Mouse (Mus musculus) kidney, adult 9 months (tissue): ENCODE data around the gene Slc16a11.

Experiments
- DNase-seq: peaks from one replicate; pipeline ENCODE4 v3.0.0; 2022

Slc16a11 gene

GRCm38 (mm10) chr11:70227661-70228245 lies 15.2 kb downstream of the Slc16a11 start:
- DNase-seq: peak; percentile 27

- DNase-seq: peak; percentile 87
Measured at GRCm38 (mm10) chr11:70228828-70229227, 16.3 kb downstream of the Slc16a11 start.

- DNase-seq: no peak
Measured at GRCm38 (mm10) chr11:70229260-70230010, 16.9 kb downstream of the Slc16a11 start, which contains the start of gene Bcl6b. Gene Bcl6b, minus strand, starts transcription at chr11:70229798.

GRCm38 (mm10) chr11:70230239-70230727 lies 17.7 kb downstream of the Slc16a11 start:
- DNase-seq: peak; percentile 81

GRCm38 (mm10) chr11:70232546-70232945 lies 20.0 kb downstream of the Slc16a11 start:
- peak; percentile 51 for DNase-seq

GRCm38 (mm10) chr11:70233016-70233415 lies 20.5 kb downstream of the Slc16a11 start:
- peak; percentile 17 for DNase-seq

GRCm38 (mm10) chr11:70234037-70234436 lies 21.5 kb downstream of the Slc16a11 start:
- DNase-seq: peak; percentile 21

- no peak for DNase-seq
Measured at GRCm38 (mm10) chr11:70234497-70234896, 21.9 kb downstream of the Slc16a11 start.

GRCm38 (mm10) chr11:70235254-70235900 lies 22.8 kb downstream of the Slc16a11 start:
- peak; percentile 77 for DNase-seq

- peak; percentile 22 for DNase-seq
Measured at GRCm38 (mm10) chr11:70236717-70237116, 24.2 kb downstream of the Slc16a11 start.

- peak; percentile 98 for DNase-seq
Measured at GRCm38 (mm10) chr11:70237457-70238167, 25.1 kb downstream of the Slc16a11 start, which contains the start of gene 0610010K14Rik. Gene 0610010K14Rik, minus strand, starts transcription at chr11:70237914.

- peak; percentile 57 for DNase-seq
Measured at GRCm38 (mm10) chr11:70238591-70239440, 26.3 kb downstream of the Slc16a11 start.

GRCm38 (mm10) chr11:70239541-70240279 lies 27.2 kb downstream of the Slc16a11 start, which contains the start of the genes Gm21988 and Rnasek:
Gene Gm21988, minus strand, starts transcription at chr11:70239830.
Gene Rnasek, minus strand, starts transcription at chr11:70239842.
- DNase-seq: peak; percentile 92

- no peak for DNase-seq
Measured at GRCm38 (mm10) chr11:70242591-70242990, 30.0 kb downstream of the Slc16a11 start.

- peak; percentile 80 for DNase-seq
Measured at GRCm38 (mm10) chr11:70247136-70247845, 34.7 kb downstream of the Slc16a11 start.

- no peak for DNase-seq
Measured at GRCm38 (mm10) chr11:70250150-70250549, 37.6 kb downstream of the Slc16a11 start.

- no peak for DNase-seq
Measured at GRCm38 (mm10) chr11:70251853-70252252, 39.3 kb downstream of the Slc16a11 start.

GRCm38 (mm10) chr11:70254337-70254736 lies 41.8 kb downstream of the Slc16a11 start:
- DNase-seq: no peak

- DNase-seq: peak; percentile 69
Measured at GRCm38 (mm10) chr11:70254931-70255531, 42.5 kb downstream of the Slc16a11 start, which contains the start of gene Alox12. Gene Alox12, minus strand, starts transcription at chr11:70255353.

- no peak for DNase-seq
Measured at GRCm38 (mm10) chr11:70259035-70259434, 46.5 kb downstream of the Slc16a11 start.
